Mouse (Mus musculus) embryonic fibroblast, embryonic 13.5 days (primary cell): ENCODE measurements at regions not wholly inside any gene's neighbourhood (a gene's known extent, or its start where the extent isn't known, plus 50 kb on each side); places are given as distances from the start of the nearest gene placed in this dataset.

Source experiments
- H3K27ac ChIP-seq: 2 replicates; pipeline ENCODE4 v1.5.1; 2012; ENCODE audit warnings: low read length, control low read depth, inconsistent platforms; ENCODE audit not compliant: insufficient read depth
- H3K4me1 ChIP-seq: 2 replicates; pipeline ENCODE4 v1.6.1; 2011; ENCODE audit warnings: low read length; ENCODE audit not compliant: control insufficient read depth, insufficient read depth
- H3K4me3 ChIP-seq: 2 replicates; pipeline ENCODE4 v1.5.1; 2011; ENCODE audit warnings: mild to moderate bottlenecking, control low read depth, low read length; ENCODE audit not compliant: insufficient read depth
- CTCF ChIP-seq: IDR thresholded peaks from 2 replicates; pipeline ENCODE4 v1.5.1; 2011; ENCODE audit warnings: mild to moderate bottlenecking, control low read depth, low read length, moderate library complexity, borderline replicate concordance; ENCODE audit not compliant: insufficient read depth
- POLR2A ChIP-seq: IDR thresholded peaks from 2 replicates; pipeline ENCODE4 v1.6.1; 2011; ENCODE audit warnings: low read depth, mild to moderate bottlenecking, control low read depth, low read length, moderate library complexity

DNA sequence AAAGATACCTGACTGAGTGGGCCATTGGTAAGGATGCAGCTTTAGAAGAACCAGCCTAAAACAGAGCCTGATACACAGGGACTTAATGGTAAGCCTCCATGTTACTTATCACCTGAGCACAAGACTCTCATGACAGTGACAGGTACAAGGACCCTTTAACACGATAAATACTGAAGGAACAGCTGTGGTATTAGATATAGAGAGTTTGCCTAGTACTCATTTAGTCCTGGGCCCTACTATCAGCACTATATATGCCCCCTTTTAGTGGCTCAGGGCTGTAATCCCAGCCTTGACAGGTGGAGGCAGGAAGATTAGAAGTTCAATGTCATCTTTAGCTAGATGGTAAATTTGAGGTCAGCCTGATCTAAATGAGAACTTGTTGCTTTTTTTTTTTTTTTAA, 148.0 kb upstream of the Jade1 start:
- H3K27ac ChIP-seq, result no peak overlapping the region
- no peaks in the 10 kb centered on the region; the same call in 1 of the 2 replicates for H3K4me1 ChIP-seq
- H3K4me3 ChIP-seq, result no peak overlapping the region
- TF ChIP-seq CTCF, result no peak
- no peak for TF ChIP-seq POLR2A

DNA sequence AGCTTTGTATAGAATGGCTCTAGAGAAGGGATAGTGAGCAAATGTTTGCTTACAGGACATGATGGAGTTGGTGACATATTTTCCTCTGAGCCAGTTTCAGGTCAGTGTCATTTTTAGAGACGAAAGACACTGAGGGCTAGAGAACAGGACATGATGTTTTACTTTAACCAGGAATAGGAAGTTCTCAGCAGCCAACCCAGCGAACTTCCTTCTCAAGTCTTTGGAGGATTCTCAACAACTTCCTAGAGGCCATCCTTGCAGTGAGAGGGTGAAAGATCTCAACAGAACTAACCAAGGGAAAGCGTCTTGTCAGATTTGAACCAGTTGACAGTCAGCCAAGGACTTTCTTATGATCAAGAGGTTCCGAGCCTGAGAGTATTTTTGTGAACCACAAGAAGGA, 153.7 kb upstream of the Jade1 start:
- H3K4me1 ChIP-seq, result no peaks in the 10 kb centered on the region
- TF ChIP-seq POLR2A, result no peak
- no peak for TF ChIP-seq CTCF
- no peak overlapping the region for H3K4me3 ChIP-seq
- no peak overlapping the region for H3K27ac ChIP-seq

DNA sequence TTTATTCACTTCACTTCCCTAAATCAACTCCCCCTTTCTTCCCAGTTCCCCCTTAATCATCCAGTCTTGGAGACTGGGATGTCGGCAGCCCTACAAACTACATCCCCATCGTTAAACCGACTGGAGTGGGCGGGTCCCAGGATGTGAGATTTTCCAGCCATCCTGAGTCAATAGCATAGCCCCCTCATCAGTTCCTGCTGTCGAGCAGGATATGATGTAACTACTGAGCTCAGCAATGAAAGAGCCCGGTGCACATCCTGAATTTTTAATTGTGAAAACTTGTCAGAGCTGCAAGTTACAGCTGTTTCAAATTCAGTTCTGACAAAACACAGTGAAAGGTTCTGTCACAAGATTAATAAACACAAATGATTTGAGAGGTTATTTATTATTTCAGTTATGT, 165.7 kb upstream of the Jade1 start:
- no peak for TF ChIP-seq CTCF
- TF ChIP-seq POLR2A, result no peak
- H3K4me3 ChIP-seq, result no peak overlapping the region
- H3K4me1 ChIP-seq, result peaks cover 2% of the 10 kb centered on the region
- H3K27ac ChIP-seq, result peak overlapping the region; percentile 49; the same call in 1 of the 2 replicates

DNA sequence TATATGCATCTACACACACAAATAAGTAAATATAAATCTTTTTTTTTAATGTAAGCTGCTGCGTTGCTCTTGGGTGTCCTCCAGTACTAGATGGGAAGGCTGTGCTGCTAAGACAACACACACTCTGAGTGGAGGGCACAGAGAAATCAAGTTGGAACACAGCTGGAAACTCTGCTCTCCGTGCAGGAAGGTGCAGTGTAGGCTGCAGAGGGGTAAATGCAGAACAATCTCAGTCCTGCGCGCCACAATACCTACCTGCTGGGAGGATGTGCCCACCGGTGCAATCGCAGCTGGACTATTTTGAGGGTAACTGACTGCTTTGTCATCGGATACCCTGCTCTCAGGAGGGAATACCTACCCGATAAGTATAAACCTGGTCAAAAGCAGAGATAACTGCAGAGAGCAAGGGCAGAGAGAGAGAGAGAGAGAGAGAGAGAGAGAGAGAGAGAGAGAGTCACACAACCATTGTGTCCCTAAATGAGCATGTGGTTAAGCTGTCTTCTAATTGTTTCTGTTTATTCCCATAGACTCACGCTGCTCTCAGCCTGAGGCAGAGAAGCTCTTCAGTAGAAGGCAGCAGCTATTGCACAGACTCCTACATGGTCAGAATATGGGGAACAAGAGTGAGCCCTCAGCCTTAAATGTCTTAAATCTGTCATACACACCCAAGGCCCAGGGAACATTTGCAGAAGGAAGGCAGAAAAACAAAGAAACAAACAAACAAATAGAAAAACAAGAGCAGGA, 167.9 kb upstream of the Jade1 start:
- TF ChIP-seq POLR2A, result no peak
- TF ChIP-seq CTCF, result no peak
- no peak overlapping the region for H3K27ac ChIP-seq
- H3K4me3 ChIP-seq, result no peak overlapping the region
- H3K4me1 ChIP-seq, result peaks cover 6% of the 10 kb centered on the region

DNA sequence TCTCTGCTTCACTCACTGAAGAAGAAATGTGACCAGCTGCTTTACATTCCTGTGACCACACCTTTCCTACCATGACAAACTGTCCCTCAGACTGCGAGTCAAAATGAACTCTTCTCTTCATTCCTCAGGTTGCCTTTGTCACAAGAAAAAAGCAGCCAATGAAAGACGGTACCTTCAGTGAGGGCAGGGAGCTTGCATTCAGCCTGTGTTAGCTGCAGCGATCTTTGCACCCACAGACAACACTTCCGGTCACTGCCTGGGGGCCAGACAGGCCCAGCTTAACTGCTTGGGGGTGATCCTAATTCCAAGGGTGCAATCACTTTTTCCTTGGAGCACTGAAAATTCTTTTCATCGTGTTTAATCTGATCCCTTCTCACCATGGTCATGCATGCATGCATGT, 169.2 kb upstream of the Jade1 start:
- Histone ChIP-seq H3K4me3 (no peak overlapping the region), H3K4me1 (peaks cover 6% of the 10 kb centered on the region), H3K27ac (no peak overlapping the region)
- no peak for TF ChIP-seq POLR2A
- TF ChIP-seq CTCF, result no peak

DNA sequence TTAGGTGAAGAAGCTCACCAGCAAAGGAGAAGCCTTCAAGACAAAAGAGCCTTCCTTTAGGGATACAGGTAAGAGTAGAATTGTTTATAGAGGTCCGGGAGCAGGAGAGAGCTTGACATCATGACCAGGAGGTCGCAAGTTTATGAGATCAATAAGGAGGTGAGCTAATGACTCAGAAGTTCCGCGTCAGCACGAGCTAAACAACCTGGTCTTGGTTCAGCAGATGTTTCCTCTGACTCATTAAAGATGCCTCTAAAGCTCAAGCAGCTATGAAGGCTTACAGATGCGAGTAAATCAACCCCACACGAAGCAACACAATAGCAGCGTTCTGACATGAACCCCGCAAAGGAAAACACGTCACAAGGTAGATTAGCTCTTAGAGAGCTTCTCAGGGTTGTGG, 171.1 kb upstream of the Jade1 start:
- TF ChIP-seq POLR2A (no peak), CTCF (no peak)
- peaks cover 6% of the 10 kb centered on the region for H3K4me1 ChIP-seq
- H3K27ac ChIP-seq, result no peak overlapping the region
- H3K4me3 ChIP-seq, result no peak overlapping the region

DNA sequence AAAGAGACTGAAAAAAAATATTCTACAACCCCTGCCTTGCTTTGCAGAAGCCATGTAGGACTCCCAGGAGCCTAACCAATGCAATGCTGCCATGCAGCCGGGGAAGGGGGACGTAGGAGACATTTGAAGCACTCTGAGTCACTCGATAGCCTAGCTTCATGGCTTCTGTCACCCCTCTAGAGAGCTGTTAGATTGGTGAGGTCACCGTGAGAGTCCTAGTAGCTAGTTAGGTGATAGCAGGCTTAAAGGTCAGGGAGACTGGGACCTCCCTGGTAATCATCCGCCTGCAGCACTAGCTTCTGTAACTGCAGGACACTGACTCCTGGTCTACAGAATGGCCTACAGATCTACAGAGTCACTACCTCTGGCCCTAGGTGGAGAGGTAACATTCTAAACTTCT, 177.0 kb upstream of the Jade1 start:
- no peak overlapping the region for H3K27ac ChIP-seq
- no peak for TF ChIP-seq CTCF
- TF ChIP-seq POLR2A, result no peak
- H3K4me1 ChIP-seq, result peaks cover 18% of the 10 kb centered on the region
- no peak overlapping the region for H3K4me3 ChIP-seq

DNA sequence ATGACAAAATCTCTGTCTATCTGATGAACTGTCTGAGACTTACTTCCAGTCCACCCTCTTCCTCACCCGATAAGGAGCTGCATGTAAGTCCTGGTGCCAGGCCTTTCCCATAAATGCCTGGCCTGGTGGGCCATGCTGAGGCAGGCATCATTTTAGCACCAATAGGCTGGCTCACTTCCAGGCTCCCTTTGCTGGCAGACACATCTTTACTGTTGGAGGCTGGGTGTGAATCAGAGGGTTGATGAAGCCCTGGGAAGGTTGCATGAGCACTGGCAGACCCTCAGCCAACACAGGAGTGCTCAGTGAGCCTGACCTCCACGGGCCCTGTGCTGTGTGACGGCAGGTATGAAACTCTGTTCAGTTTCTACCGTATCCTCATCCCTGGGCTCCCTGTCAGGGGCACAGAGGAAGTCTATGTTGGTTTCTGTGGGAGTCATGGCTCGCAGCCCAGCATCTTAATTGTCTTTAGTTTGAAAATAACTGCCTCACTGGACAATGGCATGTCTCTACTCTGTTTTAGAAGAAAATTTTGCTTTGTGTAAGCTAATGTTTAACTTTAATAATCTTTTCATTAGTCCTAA, 177.6 kb upstream of the Jade1 start:
- TF ChIP-seq CTCF (no peak), POLR2A (no peak)

DNA sequence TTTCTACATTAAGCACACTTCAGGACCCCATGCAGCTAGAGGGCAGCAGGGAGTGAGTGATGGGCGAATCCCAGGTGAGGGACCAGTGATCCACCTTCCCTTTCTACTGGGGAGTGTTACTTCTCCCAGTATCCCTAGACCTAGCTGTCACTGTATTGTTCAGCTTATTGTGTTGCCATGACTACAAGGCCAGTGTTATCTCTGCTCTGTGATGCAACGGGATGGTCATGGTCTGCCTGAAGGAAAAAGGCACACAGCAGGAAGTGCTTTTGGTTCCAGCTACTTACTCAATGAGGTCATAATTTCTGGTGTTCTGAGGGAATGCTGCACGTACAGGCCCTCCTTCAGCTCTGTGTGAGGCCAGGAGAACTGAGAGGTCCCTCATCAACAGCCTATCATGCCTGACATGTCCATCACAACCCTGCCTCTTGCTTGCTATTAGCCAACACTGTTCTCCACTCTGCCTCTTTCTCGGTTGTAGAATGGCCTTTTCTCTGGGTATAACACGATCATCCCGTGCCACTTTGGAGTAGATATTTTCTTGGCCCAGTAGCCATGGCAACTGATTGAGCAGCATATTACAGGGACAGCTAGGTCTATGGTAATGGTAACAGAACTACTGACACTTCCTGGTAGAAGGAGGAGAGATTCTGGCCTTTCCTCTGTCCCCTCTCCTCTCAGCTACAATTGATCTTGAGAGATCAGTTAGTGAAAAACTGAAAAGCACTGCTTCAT, 178.5 kb upstream of the Jade1 start:
- TF ChIP-seq CTCF, result peak; percentile 9; the same call in 1 of the 2 replicates
- no peak for TF ChIP-seq POLR2A
- Histone ChIP-seq H3K4me3 (no peak overlapping the region), H3K27ac (no peak overlapping the region)

More for the DNA sequence above, 177.6 kb upstream of the Jade1 start:
- no peak overlapping the region for H3K27ac ChIP-seq
- H3K4me3 ChIP-seq, result no peak overlapping the region
- H3K4me1 ChIP-seq, result peaks cover 18% of the 10 kb centered on the region

More for the DNA sequence above, 178.5 kb upstream of the Jade1 start:
- H3K4me1 ChIP-seq, result peaks cover 18% of the 10 kb centered on the region
